Mouse (Mus musculus) hindbrain, embryonic 14.5 days (tissue): ENCODE data around the gene Gsn. TPM values are rescaled to one million over a fixed set of nuclear protein-coding genes. Genes with fewer than 3 reads are reported as not detected.

ENCODE experiments used
- ATAC-seq: fragments of 200-750 bp; cut with Nextera tagmentation; 2 replicates; pipeline ENCODE4 v1.8.0; 2017; ENCODE audit warnings: moderate number of reproducible peaks, mild to moderate bottlenecking, moderate TSS enrichment, moderate library complexity; ENCODE audit not compliant: low FRiP score
- DNase-seq: peaks from one replicate; pipeline ENCODE4 v3.0.0-alpha.2; 2015; ENCODE audit warnings: low spot score
- H3K27ac ChIP-seq: fragments of 300-500 bp; sonication (generic); 2 replicates; pipeline ENCODE4 v1.5.1; 2014; ENCODE audit warnings: mild to moderate bottlenecking, moderate library complexity
- H3K27me3 ChIP-seq: fragments of 300-500 bp; sonication (generic); 2 replicates; pipeline ENCODE4 v1.6.1; 2014; ENCODE audit warnings: mild to moderate bottlenecking, low read length, mixed read lengths; ENCODE audit not compliant: control insufficient read depth, insufficient read depth
- H3K36me3 ChIP-seq: fragments of 300-500 bp; sonication (generic); replicated peaks from 2 replicates; pipeline ENCODE4 v1.6.1; 2014; ENCODE audit not compliant: control insufficient read depth, insufficient read depth
- H3K4me1 ChIP-seq: fragments of 300-500 bp; sonication (generic); replicated peaks from 2 replicates; pipeline ENCODE4 v1.6.1; 2014; ENCODE audit warnings: antibody characterized with exemption, low read length, mixed read lengths; ENCODE audit not compliant: control insufficient read depth, insufficient read depth
- H3K4me2 ChIP-seq: fragments of 300-500 bp; sonication (generic); replicated peaks from 2 replicates; pipeline ENCODE4 v1.6.1; 2014; ENCODE audit warnings: mild to moderate bottlenecking, moderate library complexity
- H3K4me3 ChIP-seq: fragments of 300-500 bp; sonication (generic); replicated peaks from 2 replicates; pipeline ENCODE4 v1.5.1; 2014; ENCODE audit warnings: mild to moderate bottlenecking, low read length
- H3K9ac ChIP-seq: fragments of 300-500 bp; sonication (generic); 2 replicates; pipeline ENCODE4 v1.6.1; 2014
- H3K9me3 ChIP-seq: fragments of 300-500 bp; sonication (generic); 2 replicates; pipeline ENCODE4 v1.6.1; 2016; ENCODE audit warnings: low read length; ENCODE audit not compliant: control insufficient read depth
- WGBS: fragments of 180-500 bp; shearing (Covaris S2); extraction: QIAGEN DNeasy Blood & Tissue Kit; methylation state at CpG from one replicate; pipeline ENCODE4 v1.1.7; 2014; 5-methylcytosine and 5-hydroxymethylcytosine counted together
- polyA plus RNA-seq: library from polyadenylated mRNA; unstranded; fragments of >200 nt; fragmentation: Nextera tagmentation; extraction: Ambion mirVana; gene quantifications from 2 replicates; pipeline ENCODE4 v1.2.1, GENCODE M21; 2014

Gene Gsn
- polyA plus RNA-seq, 1 experiment from 2014 or later = 31.4 TPM

GRCm38 (mm10) chr2:35259338-35260080 is 3.3 kb downstream of the Gsn start:
- H3K4me1 ChIP-seq = peaks cover 5% of the 10 kb centered on the region; the same call in 1 of the 2 replicates
- DNase-seq (no peak), ATAC-seq (no peak)
- WGBS = 46% methylated on average over 13 of the region's 13 CpGs
- H3K4me2 ChIP-seq = no peak overlapping the region
- H3K36me3 ChIP-seq = no peaks in the 10 kb centered on the region
- H3K9me3 ChIP-seq = no peaks in the 10 kb centered on the region
- H3K4me3 ChIP-seq = no peak overlapping the region
- no peak overlapping the region for H3K27ac ChIP-seq
- no peak overlapping the region for H3K9ac ChIP-seq
- H3K27me3 ChIP-seq = 0 out of 2 replicates have a peak, but pooled peaks cover 6% of the 10 kb centered on the region

DNA sequence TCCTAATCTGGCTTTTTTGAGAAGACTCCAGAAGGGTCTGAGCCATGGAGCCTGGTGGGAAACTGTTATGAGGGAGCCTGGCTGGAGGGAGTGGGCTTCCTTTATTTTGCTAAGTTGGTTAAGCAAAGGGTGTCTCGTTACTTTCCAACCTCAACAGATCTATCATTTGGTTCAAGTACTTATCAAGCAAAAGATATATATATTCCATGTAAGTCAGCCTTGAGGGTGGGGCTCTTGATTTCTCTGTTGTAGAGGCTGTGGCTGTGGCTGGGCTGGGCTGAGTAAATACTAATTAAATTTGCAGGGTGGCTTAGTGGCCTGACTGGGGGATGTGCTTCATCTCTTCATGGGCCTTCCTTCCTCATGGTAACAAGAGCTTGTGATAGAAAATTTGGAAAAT is 4.1 kb downstream of the Gsn start:
- no peaks in the 10 kb centered on the region for H3K36me3 ChIP-seq
- H3K27ac ChIP-seq = no peak overlapping the region
- peaks cover 5% of the 10 kb centered on the region; the same call in 1 of the 2 replicates for H3K4me1 ChIP-seq
- H3K4me3 ChIP-seq = no peak overlapping the region
- ATAC-seq (no peak), DNase-seq (no peak)
- H3K4me2 ChIP-seq = no peak overlapping the region
- no peaks in the 10 kb centered on the region for H3K9me3 ChIP-seq
- no peak overlapping the region for H3K9ac ChIP-seq
- 0 out of 2 replicates have a peak, but pooled peaks cover 6% of the 10 kb centered on the region for H3K27me3 ChIP-seq
- 80% methylated on average over 1 of the region's 1 CpGs for WGBS

DNA sequence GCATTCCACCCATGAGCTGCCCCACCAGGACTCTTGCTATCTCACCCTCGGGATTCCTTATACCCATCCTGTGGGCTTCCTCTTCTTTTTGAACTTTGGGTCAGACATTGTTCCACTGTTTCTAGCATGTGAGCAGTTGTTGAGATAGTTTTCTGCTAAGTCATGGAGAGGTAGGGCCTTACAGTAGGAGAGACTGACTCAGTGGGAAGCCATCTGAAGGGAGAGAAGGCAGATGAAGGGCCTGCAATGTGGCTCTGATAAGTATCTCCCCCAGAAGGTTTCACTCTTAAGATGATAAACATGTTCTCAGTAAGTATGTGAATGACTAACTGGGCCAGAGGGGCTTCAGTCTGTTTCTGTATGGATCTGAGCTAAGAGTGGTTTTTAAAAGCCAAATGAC is 7.9 kb downstream of the Gsn start:
- Histone ChIP-seq H3K27ac (no peak overlapping the region), H3K9me3 (no peaks in the 10 kb centered on the region), H3K4me3 (no peak overlapping the region), H3K27me3 (no peaks in the 10 kb centered on the region), H3K4me2 (no peak overlapping the region), H3K4me1 (no peaks in the 10 kb centered on the region), H3K36me3 (no peaks in the 10 kb centered on the region), H3K9ac (no peak overlapping the region)
- ATAC-seq (no peak), DNase-seq (no peak)
- WGBS = 96% methylated on average over 1 of the region's 1 CpGs

DNA sequence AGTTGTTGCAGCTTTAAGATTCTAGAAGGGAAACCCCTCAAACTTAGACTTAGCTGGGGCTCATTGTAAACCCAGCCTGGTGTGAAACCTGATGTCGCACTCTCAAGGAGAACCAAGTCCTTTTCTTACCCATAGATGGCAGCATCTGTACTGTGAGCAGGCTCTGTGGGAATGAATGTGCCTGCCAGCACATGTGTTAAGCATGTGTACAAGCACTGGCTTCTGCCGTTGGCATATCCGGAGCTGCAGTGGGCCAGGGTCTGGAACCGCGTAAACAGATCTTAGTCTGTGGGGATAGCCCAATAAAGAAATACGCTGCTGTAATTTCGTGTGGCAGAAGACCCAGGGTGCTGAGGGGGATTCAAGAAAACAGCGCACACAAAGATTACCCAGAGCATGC is 9.1 kb downstream of the Gsn start:
- Histone ChIP-seq H3K9ac (no peak overlapping the region), H3K9me3 (no peaks in the 10 kb centered on the region), H3K4me1 (no peaks in the 10 kb centered on the region), H3K4me3 (no peak overlapping the region), H3K27ac (no peak overlapping the region), H3K4me2 (no peak overlapping the region), H3K36me3 (no peaks in the 10 kb centered on the region), H3K27me3 (no peaks in the 10 kb centered on the region)
- ATAC-seq (peak; percentile 59; the same call in 1 of the 2 replicates), DNase-seq (peak; percentile 71)
- 47% methylated on average over 8 of the region's 8 CpGs for WGBS

DNA sequence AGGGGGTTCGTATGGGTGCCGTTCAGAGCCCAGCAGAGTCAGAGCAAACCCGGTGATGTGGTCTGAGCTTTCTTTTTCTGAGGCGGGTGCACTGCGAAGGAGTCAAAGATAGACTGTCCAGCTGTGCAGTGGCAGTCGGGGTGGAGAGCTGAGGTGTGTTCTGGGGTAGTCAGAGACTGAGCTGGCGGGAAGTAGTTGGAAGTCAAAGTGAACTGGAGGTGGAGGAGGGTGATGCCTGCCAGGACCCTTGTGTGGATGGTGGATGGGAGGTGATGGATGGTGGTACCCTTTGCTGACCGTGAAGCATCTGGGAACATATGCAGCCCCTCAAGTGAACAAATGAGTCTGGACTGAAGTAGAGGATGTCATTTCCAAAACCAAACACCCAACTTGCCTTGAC is 9.6 kb downstream of the Gsn start:
- no peak overlapping the region for H3K27ac ChIP-seq
- DNase-seq (no peak), ATAC-seq (no peak)
- WGBS = 88% methylated on average over 8 of the region's 8 CpGs
- H3K4me3 ChIP-seq = no peak overlapping the region
- H3K4me1 ChIP-seq = no peaks in the 10 kb centered on the region
- no peaks in the 10 kb centered on the region for H3K9me3 ChIP-seq
- no peak overlapping the region for H3K9ac ChIP-seq
- no peaks in the 10 kb centered on the region for H3K36me3 ChIP-seq
- no peaks in the 10 kb centered on the region for H3K27me3 ChIP-seq
- no peak overlapping the region for H3K4me2 ChIP-seq

DNA sequence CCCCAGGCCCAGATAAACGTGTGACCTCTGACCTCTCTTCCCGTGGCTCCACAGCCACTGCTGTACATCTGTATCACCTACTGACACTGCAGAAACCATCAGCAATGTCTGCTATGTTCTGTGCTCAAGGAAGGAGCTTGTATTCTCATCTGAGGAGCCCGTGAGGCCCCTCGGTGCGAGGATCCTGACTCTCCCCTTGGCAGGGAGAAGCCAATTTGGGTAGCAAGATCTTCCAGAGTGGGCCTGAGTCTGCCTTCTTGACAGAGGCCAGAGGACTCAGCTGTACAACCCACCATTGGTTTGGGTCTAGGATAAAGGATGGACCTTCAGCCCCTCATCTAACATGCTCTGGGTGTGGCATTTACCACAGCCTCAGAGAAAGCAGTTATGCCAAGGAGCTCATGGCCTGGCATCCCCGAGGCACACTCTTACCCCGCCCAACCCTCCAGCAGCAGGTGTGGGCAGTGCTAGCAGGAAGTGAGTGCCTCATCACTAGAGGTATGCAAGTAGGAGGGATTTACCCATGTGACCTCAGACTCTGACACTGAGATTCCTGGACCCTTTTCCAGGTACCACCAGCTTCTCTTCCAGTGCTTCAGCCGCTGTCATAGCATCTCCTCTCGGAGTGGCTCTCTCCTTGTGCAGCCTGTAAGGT is 10.2 kb downstream of the Gsn start:
- DNase-seq (no peak), ATAC-seq (no peak)
- Histone ChIP-seq H3K27ac (no peak overlapping the region), H3K4me2 (no peak overlapping the region), H3K27me3 (no peaks in the 10 kb centered on the region), H3K9ac (no peak overlapping the region), H3K9me3 (no peaks in the 10 kb centered on the region), H3K4me1 (no peaks in the 10 kb centered on the region), H3K36me3 (no peaks in the 10 kb centered on the region), H3K4me3 (no peak overlapping the region)
- WGBS = 73% methylated on average over 9 of the region's 9 CpGs

- H3K36me3 ChIP-seq = no peaks in the 10 kb centered on the region
- 89% methylated on average over 13 of the region's 13 CpGs for WGBS
- H3K9me3 ChIP-seq = no peaks in the 10 kb centered on the region
- no peaks in the 10 kb centered on the region for H3K27me3 ChIP-seq
- H3K9ac ChIP-seq = no peak overlapping the region
- no peak overlapping the region for H3K4me2 ChIP-seq
- no peak overlapping the region for H3K27ac ChIP-seq
- no peak for ATAC-seq
- H3K4me1 ChIP-seq = no peaks in the 10 kb centered on the region
- no peak for DNase-seq
- H3K4me3 ChIP-seq = no peak overlapping the region
Observed at GRCm38 (mm10) chr2:35267156-35267875, 11.1 kb downstream of the Gsn start.

DNA sequence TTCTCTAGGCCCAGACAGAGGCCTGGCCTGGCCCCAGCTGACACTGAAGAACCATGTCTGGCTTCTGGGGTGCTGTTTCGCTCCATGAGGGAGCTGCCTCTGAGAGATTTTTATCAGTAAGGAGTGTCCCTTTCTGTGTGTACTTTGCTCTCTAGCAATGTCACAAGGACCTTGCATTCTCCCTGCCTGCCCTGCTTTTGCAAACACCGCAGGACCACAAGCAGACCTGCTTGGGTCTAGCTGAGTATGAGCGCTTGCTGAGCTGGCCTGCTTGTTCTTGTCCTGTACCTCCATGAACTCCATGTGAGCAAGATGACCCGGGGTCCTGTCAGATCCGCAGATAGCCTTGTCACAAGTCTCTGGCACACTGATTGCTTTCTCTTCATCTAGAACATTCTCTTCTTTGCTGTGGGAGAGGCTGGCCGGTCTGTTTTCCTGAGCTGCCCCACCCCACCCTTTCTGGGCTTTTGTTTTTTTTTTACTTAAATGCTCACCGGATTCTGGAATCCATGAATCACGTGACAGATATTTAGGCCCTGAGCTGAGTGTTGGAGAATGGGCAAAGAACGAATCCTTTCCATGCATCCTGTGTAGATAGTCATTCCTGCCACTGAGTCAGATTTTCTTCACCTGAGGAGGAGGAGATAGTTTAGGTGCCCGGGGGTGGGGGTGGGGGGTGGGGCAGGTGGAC is 11.8 kb downstream of the Gsn start:
- 82% methylated on average over 10 of the region's 10 CpGs for WGBS
- ATAC-seq = no peak

DNA sequence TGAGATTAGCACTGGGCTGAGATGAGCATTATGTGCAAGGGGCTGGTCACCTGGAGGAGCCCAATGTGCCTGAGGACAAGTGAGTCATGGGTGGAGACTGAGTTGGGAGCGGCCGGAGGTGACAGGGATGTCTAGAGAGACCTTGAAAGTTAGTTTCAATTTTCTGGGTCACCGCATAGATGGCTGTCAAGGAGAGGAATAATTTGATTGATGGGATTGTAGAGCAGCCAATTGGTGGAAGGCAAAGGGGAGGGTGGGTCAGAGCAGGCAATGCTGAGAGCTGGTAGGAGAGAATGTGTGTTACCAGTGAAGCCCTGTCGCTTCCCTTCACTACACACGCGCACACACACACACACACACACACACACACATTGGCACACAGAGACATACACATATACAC is 13.0 kb downstream of the Gsn start:
- Histone ChIP-seq H3K4me2 (no peak overlapping the region), H3K4me1 (no peaks in the 10 kb centered on the region), H3K9ac (no peak overlapping the region), H3K36me3 (no peaks in the 10 kb centered on the region), H3K4me3 (no peak overlapping the region), H3K27me3 (no peaks in the 10 kb centered on the region), H3K9me3 (no peaks in the 10 kb centered on the region), H3K27ac (no peak overlapping the region)
- DNase-seq = no peak
- no peak for ATAC-seq
- WGBS = 80% methylated on average over 6 of the region's 6 CpGs

More for the DNA sequence above, 11.8 kb downstream of the Gsn start:
- Histone ChIP-seq H3K27me3 (no peaks in the 10 kb centered on the region), H3K4me3 (no peak overlapping the region), H3K9me3 (no peaks in the 10 kb centered on the region), H3K4me2 (no peak overlapping the region), H3K9ac (no peak overlapping the region), H3K4me1 (no peaks in the 10 kb centered on the region), H3K27ac (no peak overlapping the region), H3K36me3 (no peaks in the 10 kb centered on the region)
- DNase-seq = no peak
